Mouse (Mus musculus) adrenal gland, adult (tissue): ENCODE measurements around the gene a.
A peak's percentile ranks its signal among the peaks of the same experiment; 100 is the strongest.
"Not testable (repeated sequence)": the region's sequence is repeated elsewhere in the genome, so short reads cannot be mapped to it uniquely, and the experiment has no call there.

Source experiments
- DNase-seq, 2 experiments: peaks; one replicate each; pipeline ENCODE4 v3.0.0; 2022 to 2023; ENCODE audit warnings: low spot score in 1 of 2; ENCODE audit not compliant: inconsistent age in 2 of 2

The a gene

GRCm38 (mm10) chr2:155050108-155050503, 258.9 kb downstream of the a start:
- DNase-seq: no peak

GRCm38 (mm10) chr2:155050504-155051236, 259.5 kb downstream of the a start:
- DNase-seq: peak; percentile 94 to 98

- DNase-seq: no peak
These were observed 260.6 kb downstream of the a start for GRCm38 (mm10) chr2:155051622-155052351.

DNA sequence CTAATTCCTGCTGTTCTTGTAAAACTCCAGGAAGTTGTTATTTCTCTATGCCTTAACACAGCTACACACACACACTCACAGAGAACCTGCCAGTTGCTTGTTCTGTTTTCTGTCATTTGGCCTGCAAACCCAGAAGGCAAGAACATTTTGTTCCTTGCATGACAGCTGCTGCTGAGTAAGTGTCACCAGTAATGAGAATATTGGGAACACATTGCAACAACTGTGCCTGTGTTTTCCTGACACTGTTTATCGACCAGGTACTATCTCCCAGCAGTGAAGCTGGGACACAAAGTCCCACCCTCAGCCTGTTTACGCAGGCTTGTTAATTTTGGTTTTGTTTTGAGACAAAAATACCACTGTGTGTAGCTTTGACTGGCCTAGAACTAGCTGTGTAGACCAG, 261.5 kb downstream of the a start:
- peak; percentile 48 to 53 for DNase-seq

DNA sequence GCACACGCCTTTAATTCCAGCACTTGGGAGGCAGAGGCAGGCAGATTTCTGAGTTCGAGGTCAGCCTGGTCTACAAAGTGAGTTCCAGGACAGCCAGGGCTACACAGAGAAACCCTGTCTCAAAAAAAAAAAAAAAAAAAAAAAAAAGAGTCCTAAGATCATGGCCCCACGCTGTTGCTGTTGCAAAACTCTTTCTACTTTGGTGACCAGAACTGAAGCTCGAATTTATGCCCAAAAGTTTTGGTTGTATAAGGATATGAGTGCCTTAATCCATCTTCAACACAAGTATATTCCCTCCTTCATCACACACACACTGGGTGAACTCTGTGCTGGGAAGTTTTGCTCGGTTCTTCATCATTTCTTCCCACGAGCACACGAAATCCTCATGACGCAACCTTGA, 262.3 kb downstream of the a start:
- not testable (repeated sequence) for DNase-seq

DNA sequence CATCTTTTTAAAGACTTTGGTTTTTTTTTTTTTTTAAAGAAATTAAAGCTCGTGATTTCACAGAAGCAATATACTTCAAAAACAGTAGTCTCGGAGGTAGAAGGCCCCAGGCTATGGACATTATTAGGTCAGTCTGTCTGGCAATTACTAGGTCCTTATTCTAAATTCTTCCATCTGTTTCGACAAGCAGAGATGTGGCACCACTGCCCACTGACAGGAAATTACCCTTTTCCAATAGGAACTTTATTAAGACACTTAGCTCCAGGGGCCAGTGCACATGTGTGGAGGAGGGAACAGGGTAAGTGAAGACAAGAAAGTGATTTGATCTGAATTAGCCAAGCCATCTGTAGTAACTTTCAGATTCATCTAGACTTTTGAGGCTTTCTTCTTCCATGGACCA, 263.5 kb downstream of the a start:
- DNase-seq: no peak

DNA sequence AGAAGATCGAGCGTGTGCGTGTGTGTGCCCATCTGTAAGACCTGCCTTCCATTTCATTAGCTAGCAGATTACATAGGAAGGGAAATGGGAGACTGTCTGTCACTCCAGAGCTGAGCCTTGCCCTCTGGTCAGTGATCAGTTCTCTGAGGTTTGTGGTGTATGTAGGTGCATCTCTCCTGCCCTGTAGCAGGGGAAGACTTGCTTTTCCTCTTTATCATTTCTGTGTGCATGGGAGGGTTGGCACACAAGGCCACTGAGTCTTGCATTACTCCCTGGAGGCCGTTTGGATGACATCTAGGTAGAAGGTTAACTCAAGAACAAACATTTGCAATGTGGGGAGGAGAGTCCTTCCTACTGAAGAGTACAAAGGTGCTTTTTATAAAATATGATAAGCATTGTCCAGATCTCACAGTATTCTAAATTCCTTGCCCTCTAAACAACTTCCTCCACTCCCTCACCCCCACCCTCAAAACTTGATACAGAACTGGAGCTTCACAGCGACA, 264.9 kb downstream of the a start:
- no peak for DNase-seq

GRCm38 (mm10) chr2:155057361-155057760, 266.2 kb downstream of the a start:
- no peak for DNase-seq

GRCm38 (mm10) chr2:155071027-155071426, 279.8 kb downstream of the a start:
- no peak for DNase-seq

GRCm38 (mm10) chr2:155072353-155073145, 281.3 kb downstream of the a start:
- DNase-seq: no peak

DNA sequence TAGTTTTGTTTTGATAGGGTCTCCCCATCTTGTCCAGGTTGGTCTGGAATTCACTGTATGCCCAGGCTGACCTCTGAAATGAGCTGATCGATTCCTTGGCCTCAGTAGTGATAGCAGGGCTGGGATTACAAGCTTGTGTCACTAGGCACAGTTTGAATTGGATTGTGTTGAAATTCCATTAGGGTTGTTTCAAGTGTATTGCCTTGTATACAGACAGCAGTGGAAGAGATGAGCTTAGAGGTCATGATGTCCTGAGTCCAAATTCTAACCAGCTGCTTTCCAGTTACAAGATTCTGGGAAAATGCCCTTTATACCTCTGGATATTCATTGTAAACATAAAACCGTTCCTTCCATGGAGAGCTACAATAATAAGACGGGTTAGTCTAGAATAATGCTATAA, 282.1 kb downstream of the a start:
- DNase-seq: peak in 1 of 2 experiments; percentile 42

DNA sequence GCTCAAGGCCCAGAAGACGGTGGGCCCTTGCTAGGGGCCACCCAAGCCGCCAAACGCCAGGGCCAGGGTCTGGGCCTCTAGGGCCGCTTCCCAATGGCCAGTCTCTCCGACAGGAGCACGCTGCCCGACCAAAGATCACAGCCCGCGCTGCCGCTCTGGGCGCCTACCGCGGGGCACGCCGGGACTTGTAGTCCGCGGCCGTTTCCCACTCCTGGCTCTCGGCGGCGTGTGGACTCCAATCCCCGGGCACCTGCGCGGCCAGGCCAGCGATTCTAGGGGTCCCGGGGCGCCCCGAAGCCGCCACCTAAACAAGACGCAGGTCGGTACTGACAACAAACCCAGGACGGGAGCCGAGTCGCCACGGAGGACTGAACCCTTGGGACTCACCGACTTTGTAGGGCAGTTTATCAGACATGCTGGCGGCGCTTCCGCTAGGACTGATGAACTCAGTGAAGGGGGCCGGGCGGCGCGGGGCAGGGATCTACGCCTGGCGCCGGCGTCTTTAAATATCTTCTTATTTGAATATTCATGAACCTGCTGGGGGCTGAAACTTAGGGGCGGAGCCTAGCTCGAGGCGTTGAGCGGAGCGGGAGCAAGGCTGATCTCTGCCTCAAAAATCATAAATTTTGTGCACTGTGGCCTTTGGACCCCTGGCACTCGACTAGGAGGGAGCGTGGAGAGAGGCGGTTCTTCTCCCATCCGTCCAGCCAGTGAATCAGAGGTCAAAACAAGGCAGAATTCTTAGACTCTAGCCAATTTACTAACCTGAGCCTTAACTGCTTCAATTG, 283.0 kb downstream of the a start, which contains the start of gene Ahcy:
Gene Ahcy, minus strand, starts transcription at position 520 of the 788 bp plus-strand sequence.
- DNase-seq: peak; percentile 93 to 99

GRCm38 (mm10) chr2:155074766-155075330, 283.6 kb downstream of the a start:
- DNase-seq: no peak

GRCm38 (mm10) chr2:155075649-155076048, 284.4 kb downstream of the a start:
- DNase-seq: no peak

DNA sequence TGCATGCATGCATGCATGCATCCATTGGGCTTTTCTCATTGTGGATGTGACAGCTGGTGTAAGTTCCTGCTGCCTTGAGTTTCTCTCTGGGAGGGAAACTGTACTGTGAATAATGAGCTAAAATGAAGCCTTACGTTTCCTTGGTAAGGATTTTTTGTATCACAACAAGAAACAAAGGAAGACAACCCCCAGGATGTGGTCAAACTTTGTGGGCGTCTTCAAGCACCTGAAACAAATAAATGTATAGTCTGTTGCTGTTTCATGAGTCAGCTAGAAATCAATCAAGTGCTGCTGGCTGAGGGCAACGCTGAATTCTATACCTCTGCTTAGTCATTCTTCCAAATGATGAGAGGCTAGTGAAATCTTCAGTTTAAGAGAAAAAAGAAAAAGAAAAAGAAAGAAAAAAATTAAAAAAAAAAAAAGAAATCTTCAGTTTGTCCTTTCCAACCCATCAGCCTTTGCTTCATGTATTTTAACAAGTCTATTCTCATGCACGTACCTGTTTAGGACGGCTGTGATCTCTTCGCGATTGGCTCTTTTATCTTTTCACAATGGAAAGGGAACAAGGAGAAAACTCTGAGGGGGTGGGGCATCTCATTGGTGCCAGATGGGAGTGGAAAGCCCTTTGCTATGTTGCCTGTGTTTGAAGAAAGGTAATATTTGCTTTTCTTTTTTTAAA, 288.4 kb downstream of the a start:
- no peak for DNase-seq

DNA sequence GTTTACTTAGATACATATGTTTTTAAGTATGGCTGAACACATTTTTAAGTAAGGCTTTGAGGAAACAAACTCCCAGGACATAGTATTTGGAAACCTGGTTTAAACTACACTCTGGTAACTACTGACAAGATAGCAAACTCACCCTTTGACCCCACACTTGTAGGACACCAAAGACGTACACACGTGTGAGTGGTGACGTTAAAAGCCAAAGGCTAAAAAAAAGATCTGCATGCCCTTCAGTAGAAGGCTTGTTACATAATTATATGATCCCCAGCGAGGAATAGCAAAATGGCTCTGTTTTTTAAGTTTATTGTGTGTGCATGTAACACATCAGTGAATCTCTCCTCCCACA, 289.0 kb downstream of the a start:
- DNase-seq: no peak

- DNase-seq: no peak
These were observed 289.9 kb downstream of the a start for GRCm38 (mm10) chr2:155081056-155081455.

GRCm38 (mm10) chr2:155082121-155082803, 291.1 kb downstream of the a start:
- peak; percentile 77 to 90 for DNase-seq

- DNase-seq: no peak
These were observed 293.3 kb downstream of the a start for GRCm38 (mm10) chr2:155084546-155084945.
